Mouse (Mus musculus): Measurements from ENCODE around the gene Gdpgp1. TPM values are rescaled to one million over a fixed set of nuclear protein-coding genes. Genes with fewer than 3 reads are reported as not detected.

The Gdpgp1 gene
- polyA plus RNA-seq, 1 experiment from 2014 or later: 4.2 TPM

GRCm38 (mm10) chr7:80210982-80211381, 21.7 kb upstream of the Gdpgp1 start:
- Histone ChIP-seq H3K4me2 (replicated peaks) (no peak overlapping the region), H3K4me3 (replicated peaks) (no peak overlapping the region), H3K4me1 (replicated peaks) (peaks cover 45% of the 10 kb centered on the region), H3K9ac (replicated peaks) (no peak overlapping the region), H3K27ac (0 out of 2 replicates have a peak overlapping the region, but pooled peaks have one; percentile 19), H3K27me3 (no peaks in the 10 kb centered on the region), H3K9me3 (no peaks in the 10 kb centered on the region), H3K36me3 (peaks cover 22% of the 10 kb centered on the region)
- no peak for ATAC-seq
- 83% methylated on average over 4 of the region's 4 CpGs for WGBS

- WGBS: 91% methylated on average over 7 of the region's 7 CpGs
- Histone ChIP-seq H3K4me3 (replicated peaks) (no peak overlapping the region), H3K27me3 (no peaks in the 10 kb centered on the region), H3K27ac (no peak overlapping the region), H3K4me2 (replicated peaks) (no peak overlapping the region), H3K9ac (replicated peaks) (no peak overlapping the region), H3K9me3 (no peaks in the 10 kb centered on the region), H3K36me3 (peaks cover 47% of the 10 kb centered on the region), H3K4me1 (replicated peaks) (peaks cover 28% of the 10 kb centered on the region)
- ATAC-seq: no peak
Measured at GRCm38 (mm10) chr7:80213604-80214003, 19.1 kb upstream of the Gdpgp1 start.

- Histone ChIP-seq H3K36me3 (peaks cover 56% of the 10 kb centered on the region), H3K9ac (replicated peaks) (peak overlapping the region; percentile 64; the same call in 1 of the 2 replicates), H3K4me1 (replicated peaks) (peaks cover 21% of the 10 kb centered on the region), H3K9me3 (no peaks in the 10 kb centered on the region), H3K4me2 (replicated peaks) (no peak overlapping the region), H3K27ac (peak overlapping the region; percentile 74), H3K4me3 (replicated peaks) (no peak overlapping the region), H3K27me3 (no peaks in the 10 kb centered on the region)
- WGBS: 69% methylated on average over 8 of the region's 8 CpGs
- ATAC-seq: no peak
Measured at GRCm38 (mm10) chr7:80214459-80214858, 18.2 kb upstream of the Gdpgp1 start.

GRCm38 (mm10) chr7:80215398-80215797, 17.3 kb upstream of the Gdpgp1 start:
- Histone ChIP-seq H3K9me3 (no peaks in the 10 kb centered on the region), H3K4me3 (replicated peaks) (no peak overlapping the region), H3K27me3 (no peaks in the 10 kb centered on the region), H3K9ac (replicated peaks) (peak overlapping the region; percentile 64), H3K27ac (peak overlapping the region; percentile 74), H3K4me1 (replicated peaks) (peaks cover 13% of the 10 kb centered on the region), H3K36me3 (peaks cover 65% of the 10 kb centered on the region), H3K4me2 (replicated peaks) (no peak overlapping the region)
- WGBS: 17% methylated on average over 4 of the region's 4 CpGs
- ATAC-seq: peak; percentile 91

- Histone ChIP-seq H3K9me3 (no peaks in the 10 kb centered on the region), H3K27ac (no peak overlapping the region), H3K36me3 (peaks cover 77% of the 10 kb centered on the region), H3K4me2 (replicated peaks) (no peak overlapping the region), H3K4me3 (replicated peaks) (no peak overlapping the region), H3K27me3 (no peaks in the 10 kb centered on the region), H3K4me1 (replicated peaks) (peaks cover 9% of the 10 kb centered on the region), H3K9ac (replicated peaks) (0 out of 2 replicates have a peak overlapping the region, but pooled peaks have one; percentile 8)
- WGBS: 79% methylated on average over 8 of the region's 8 CpGs
- no peak for ATAC-seq
Measured at GRCm38 (mm10) chr7:80216566-80216965, 16.1 kb upstream of the Gdpgp1 start.

DNA sequence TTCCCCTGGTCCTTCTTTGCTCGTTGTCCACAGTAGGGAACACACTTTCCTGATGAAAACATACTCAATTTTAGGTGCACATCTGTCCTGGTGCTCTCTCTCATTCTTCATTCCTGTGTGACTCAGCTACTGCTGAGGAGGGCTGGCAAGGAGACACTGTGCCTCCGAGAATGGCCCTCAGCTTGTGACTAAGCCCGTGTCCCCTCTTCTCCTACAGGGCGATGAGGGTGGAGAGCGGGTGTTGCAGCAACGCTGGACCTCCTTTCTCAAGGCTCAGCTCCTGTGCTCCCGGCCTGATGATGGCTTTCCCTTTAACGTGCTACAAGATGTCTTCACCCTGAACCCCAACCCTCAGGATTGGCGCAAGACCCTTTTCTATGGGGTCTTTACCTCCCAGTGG, 14.0 kb upstream of the Gdpgp1 start:
- Histone ChIP-seq H3K4me2 (replicated peaks) (no peak overlapping the region), H3K36me3 (peaks cover 81% of the 10 kb centered on the region), H3K9ac (replicated peaks) (no peak overlapping the region), H3K27ac (no peak overlapping the region), H3K27me3 (no peaks in the 10 kb centered on the region), H3K4me3 (replicated peaks) (no peak overlapping the region), H3K4me1 (replicated peaks) (peaks cover 9% of the 10 kb centered on the region), H3K9me3 (no peaks in the 10 kb centered on the region)
- WGBS: 94% methylated on average over 9 of the region's 9 CpGs
- no peak for ATAC-seq

GRCm38 (mm10) chr7:80220237-80220797, 12.3 kb upstream of the Gdpgp1 start:
- Histone ChIP-seq H3K27me3 (no peaks in the 10 kb centered on the region), H3K9ac (replicated peaks) (no peak overlapping the region), H3K9me3 (no peaks in the 10 kb centered on the region), H3K4me1 (replicated peaks) (peaks cover under 1% of the 10 kb centered on the region), H3K36me3 (peaks cover 93% of the 10 kb centered on the region), H3K27ac (no peak overlapping the region), H3K4me2 (replicated peaks) (no peak overlapping the region), H3K4me3 (replicated peaks) (no peak overlapping the region)
- no peak for ATAC-seq
- WGBS: 98% methylated on average over 9 of the region's 9 CpGs

GRCm38 (mm10) chr7:80221179-80221750, 11.4 kb upstream of the Gdpgp1 start:
- peaks cover 93% of the 10 kb centered on the region for H3K36me3 ChIP-seq
- ATAC-seq: no peak
- H3K27ac ChIP-seq: no peak overlapping the region
- no peak overlapping the region for H3K9ac ChIP-seq (replicated peaks)
- WGBS: 80% methylated on average over 4 of the region's 4 CpGs
- no peak overlapping the region for H3K4me3 ChIP-seq (replicated peaks)
- H3K9me3 ChIP-seq: no peaks in the 10 kb centered on the region
- H3K4me1 ChIP-seq (replicated peaks): no peaks in the 10 kb centered on the region
- H3K27me3 ChIP-seq: no peaks in the 10 kb centered on the region
- no peak overlapping the region for H3K4me2 ChIP-seq (replicated peaks)

- WGBS: 93% methylated on average over 4 of the region's 4 CpGs
- Histone ChIP-seq H3K27me3 (peaks cover 17% of the 10 kb centered on the region), H3K4me3 (replicated peaks) (no peak overlapping the region), H3K36me3 (peaks cover 60% of the 10 kb centered on the region), H3K9ac (replicated peaks) (no peak overlapping the region), H3K4me2 (replicated peaks) (no peak overlapping the region), H3K4me1 (replicated peaks) (peaks cover 7% of the 10 kb centered on the region), H3K27ac (no peak overlapping the region), H3K9me3 (no peaks in the 10 kb centered on the region)
- ATAC-seq: no peak
Measured at GRCm38 (mm10) chr7:80227065-80227464, 5.6 kb upstream of the Gdpgp1 start.

- Histone ChIP-seq H3K27me3 (peaks cover 17% of the 10 kb centered on the region), H3K4me2 (replicated peaks) (no peak overlapping the region), H3K4me3 (replicated peaks) (no peak overlapping the region), H3K9me3 (no peaks in the 10 kb centered on the region), H3K36me3 (peaks cover 33% of the 10 kb centered on the region), H3K27ac (no peak overlapping the region), H3K9ac (replicated peaks) (no peak overlapping the region), H3K4me1 (replicated peaks) (peaks cover 26% of the 10 kb centered on the region)
- ATAC-seq: no peak
- 60% methylated on average over 6 of the region's 6 CpGs for WGBS
Measured at GRCm38 (mm10) chr7:80230196-80230595, 2.5 kb upstream of the Gdpgp1 start.

GRCm38 (mm10) chr7:80231971-80232488, 635 bp upstream of the Gdpgp1 start:
- Histone ChIP-seq H3K9ac (replicated peaks) (peak overlapping the region; percentile 68), H3K9me3 (no peaks in the 10 kb centered on the region), H3K4me3 (replicated peaks) (peak overlapping the region; percentile 72), H3K4me2 (replicated peaks) (peak overlapping the region; percentile 91), H3K4me1 (replicated peaks) (peaks cover 26% of the 10 kb centered on the region), H3K36me3 (peaks cover 15% of the 10 kb centered on the region), H3K27me3 (peaks cover 17% of the 10 kb centered on the region), H3K27ac (no peak overlapping the region)
- 1% methylated on average over 29 of the region's 29 CpGs for WGBS
- ATAC-seq: no peak; the same call in 1 of the 2 replicates

DNA sequence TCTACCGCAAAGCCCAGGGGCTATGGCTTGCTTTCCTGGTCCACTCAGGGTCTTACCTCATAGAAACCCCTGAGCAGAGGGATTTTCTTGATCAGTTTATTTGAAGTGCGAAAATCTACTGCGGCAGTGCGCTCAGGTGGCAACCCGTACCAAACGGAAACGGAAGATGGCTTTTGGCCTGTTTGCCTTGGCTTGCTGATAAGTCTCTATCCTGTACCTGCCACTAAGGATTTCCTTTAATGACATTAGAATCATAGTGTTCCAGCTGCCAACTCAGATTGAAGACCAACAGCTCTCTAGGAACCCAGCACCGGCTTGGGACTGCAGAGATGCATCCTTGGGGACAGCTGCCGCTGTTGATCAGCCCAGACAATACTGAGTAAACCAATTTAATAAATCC, 1.1 kb downstream of the Gdpgp1 start:
- Histone ChIP-seq H3K27me3 (peaks cover 17% of the 10 kb centered on the region), H3K4me2 (replicated peaks) (peak overlapping the region; percentile 91), H3K4me1 (replicated peaks) (peaks cover 26% of the 10 kb centered on the region), H3K9ac (replicated peaks) (peak overlapping the region; percentile 68), H3K4me3 (replicated peaks) (peak overlapping the region; percentile 72), H3K36me3 (peaks cover 8% of the 10 kb centered on the region), H3K9me3 (no peaks in the 10 kb centered on the region), H3K27ac (no peak overlapping the region)
- 68% methylated on average over 9 of the region's 9 CpGs for WGBS
- ATAC-seq: no peak
